Mouse (Mus musculus) heart, adult 18-20 months (tissue): ENCODE results near the gene Iqschfp. TPM values are rescaled to one million over a fixed set of nuclear protein-coding genes. Genes with fewer than 3 reads are reported as not detected.

Experiments used
- DNase-seq, 2 experiments: peaks; one replicate each; pipeline ENCODE4 v3.0.0; 2021 to 2022; ENCODE audit warnings: mixed read lengths in 1 of 2
- total RNA-seq, 2 experiments: library from RNA; stranded (reverse); gene quantifications; 2 replicates each; pipeline ENCODE4 v1.2.3; 2021

The Iqschfp gene
- total RNA-seq, 2 experiments from 2014 or later, result not detected

DNA sequence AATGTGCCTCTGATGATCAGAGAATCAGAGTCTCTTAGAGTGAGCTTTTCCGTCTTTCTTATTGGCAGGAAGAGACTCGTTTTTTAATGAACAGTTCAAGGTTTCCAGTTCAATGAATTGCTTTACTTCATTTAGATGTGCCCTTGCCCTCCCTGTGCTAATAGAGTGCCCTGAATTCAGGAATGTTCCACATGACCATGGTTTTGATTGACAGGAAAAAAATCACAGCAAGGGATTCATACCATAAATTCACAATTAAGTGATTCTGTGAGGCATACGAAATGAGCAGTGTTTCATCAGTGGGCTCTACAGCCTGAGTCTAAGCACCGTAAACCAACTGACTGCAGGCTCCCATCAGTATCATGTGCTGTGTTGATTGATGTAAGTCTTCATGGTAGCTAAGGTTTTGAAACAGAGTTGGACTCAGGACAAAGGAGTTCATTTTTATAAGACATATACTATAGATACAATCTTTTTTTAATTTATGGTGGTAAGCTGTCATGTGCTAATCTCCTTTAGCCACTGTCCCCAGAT, 312.0 kb downstream of the Iqschfp start:
- DNase-seq, result no peak

DNA sequence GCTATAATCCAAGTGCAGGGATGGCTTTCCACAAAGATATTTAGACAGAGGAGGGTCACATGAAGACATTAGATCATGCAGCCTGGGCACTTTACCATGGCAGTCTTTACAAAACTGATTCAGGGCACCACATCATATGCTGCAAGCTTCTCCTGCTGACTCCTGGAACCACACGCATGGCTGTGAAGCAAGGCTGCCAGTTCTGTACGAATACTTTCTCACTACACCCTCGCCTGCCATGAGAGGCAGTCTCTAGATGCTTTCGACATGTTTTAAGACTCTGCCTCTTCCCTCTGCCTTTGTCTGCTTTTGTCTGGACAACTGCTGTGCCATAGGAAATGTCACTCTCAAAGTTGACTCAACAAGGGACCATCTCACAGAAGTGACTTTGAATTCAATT, 318.4 kb downstream of the Iqschfp start:
- no peak for DNase-seq

DNA sequence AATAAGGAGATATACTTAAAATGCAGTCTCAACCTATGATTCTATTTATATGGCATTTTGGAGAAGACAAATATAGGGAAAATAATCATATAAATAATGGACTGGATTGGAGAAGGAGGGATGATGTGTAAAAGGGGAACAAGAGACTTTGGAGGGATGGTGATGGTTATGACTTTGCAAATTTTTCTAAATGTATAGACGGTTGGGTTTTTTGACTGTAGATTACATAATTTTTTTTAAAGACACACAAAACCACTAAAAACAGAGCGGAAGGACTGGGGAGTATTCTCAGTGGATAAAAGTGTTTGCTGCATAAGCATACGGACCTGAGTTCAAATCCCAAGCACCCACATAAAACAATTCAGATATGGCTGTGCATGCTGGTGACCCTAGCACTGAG, 329.4 kb downstream of the Iqschfp start:
- DNase-seq, result no peak

DNA sequence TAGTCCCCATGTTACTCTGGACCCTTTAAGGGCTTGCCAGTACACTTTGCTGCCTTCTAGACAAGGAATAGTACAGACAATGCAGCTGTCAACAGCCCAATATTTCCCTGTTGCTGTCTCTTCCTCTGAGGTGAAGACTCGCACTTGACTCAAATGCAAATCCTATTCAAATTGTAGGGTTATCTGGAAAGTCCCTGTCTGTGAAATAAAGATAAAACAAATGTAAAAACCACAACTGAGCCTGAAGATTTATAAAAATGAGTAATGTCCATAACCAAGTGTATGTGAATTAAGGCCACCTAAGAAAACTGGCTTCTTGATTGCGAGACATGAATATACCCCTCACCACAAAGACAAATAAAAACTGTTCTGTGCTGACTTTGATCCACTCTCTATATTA, 347.9 kb downstream of the Iqschfp start:
- DNase-seq, result no peak

DNA sequence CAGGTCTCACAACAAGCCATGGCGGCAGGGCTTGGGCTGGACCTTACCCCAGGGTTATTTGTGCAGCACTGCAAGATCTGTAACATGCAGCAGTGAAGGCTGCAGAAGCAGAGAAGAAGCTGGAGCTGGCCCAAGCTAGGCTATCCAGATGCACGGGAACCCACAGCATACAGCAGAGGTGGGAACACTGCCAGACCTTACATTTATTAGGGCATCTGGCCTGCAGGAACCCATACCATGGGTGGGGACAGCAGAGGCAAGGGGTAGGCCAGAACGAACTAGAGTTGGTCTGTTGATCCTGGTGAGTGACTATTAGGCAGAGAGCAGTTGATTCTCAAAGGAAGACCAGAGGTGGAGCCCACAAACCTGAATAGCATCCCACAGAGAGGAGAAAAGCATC, 351.2 kb downstream of the Iqschfp start:
- no peak for DNase-seq

DNA sequence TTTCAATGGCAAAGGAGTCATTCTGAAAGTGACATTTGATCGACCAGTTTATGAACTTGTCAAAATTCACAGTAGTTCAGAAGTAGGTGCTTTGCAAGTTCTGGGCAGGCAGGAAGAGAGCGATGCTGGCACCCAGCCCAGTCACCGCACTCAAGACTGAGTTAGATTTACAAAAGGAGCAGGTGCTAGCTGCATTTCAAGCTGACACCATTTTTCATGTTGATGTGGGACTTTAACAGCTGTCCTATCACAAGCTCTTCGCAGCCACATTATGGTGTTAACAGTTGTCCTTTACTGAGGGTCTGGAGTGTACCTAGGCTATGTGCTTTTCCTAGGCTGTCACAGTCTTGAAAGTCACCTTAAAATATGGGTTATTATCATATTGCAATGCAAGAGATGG, 354.1 kb downstream of the Iqschfp start:
- DNase-seq, result no peak

DNA sequence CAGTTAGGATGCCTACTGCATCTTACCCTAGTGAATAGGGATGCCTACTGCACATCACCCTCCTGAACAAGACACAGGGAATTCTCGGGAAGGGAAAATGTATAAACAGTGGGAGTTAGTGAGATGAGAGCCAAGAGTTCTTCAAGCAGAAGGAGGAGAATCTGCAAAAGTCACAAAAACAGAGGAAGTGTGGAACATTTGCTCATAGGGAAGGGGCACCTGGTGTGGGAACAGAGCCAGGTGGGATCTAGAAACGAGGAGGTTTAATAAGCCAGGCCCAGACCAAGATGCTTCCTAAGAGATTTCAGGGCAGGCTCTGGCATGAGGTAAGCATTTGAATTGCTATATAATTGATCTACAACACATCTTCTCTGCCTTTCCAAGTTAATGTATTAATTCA, 358.6 kb downstream of the Iqschfp start:
- DNase-seq, result no peak

DNA sequence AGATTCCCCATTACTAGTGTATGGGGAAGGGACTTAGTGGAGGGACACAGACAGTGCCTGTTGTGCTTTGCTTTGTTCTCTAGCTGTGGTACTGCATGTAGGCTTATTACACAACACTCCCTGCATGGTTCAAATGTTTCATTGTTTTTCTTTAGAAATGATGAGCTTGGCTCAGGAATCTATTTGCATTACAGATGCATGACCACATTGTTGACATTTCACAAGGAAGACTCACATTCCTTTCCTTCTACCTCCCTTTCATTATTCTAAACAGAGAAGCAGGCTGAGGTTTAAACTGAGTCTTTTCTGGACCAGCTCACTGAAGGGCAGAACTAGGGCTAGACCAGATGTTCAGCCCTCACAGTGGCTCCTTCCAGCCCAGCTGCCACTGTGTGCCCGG, 360.3 kb downstream of the Iqschfp start:
- no peak for DNase-seq

DNA sequence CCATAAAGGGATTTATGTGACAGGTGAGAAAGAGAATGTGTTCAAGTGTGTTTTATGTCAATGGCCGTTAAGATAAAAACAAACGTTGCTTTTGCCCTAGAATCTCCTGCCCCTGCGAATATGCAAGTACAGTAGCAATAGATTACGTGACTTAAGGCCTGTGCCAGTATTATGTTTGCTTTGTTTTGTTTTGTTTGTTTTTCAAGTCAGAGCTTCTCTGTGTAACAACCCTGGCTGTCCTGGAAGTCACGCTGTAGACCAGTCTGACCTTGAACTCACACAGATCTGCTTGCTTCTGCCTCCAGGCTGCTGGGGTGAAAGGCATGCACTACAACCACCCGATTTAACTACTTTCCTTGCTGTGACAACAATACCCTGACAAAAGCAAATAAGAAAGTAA, 370.3 kb downstream of the Iqschfp start:
- no peak for DNase-seq

DNA sequence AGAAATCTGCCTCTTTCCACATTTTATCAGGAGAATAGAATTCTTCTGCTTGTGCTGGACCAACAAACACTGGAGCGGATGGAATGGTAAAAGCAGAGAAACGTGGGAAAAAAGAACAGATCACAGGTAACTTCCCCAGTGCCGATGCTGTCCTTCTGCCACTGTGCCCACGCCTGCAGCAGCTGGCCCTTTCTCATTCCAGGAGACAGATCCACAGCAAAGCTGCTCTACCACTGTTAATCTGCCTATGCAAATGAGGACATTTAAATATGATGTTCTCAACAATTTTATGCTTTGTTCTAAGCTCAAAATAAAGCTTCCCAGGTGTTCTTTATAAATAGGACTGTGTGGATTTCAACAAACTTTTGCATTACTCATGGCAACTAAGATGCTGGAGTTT, 375.9 kb downstream of the Iqschfp start:
- DNase-seq, result no peak

DNA sequence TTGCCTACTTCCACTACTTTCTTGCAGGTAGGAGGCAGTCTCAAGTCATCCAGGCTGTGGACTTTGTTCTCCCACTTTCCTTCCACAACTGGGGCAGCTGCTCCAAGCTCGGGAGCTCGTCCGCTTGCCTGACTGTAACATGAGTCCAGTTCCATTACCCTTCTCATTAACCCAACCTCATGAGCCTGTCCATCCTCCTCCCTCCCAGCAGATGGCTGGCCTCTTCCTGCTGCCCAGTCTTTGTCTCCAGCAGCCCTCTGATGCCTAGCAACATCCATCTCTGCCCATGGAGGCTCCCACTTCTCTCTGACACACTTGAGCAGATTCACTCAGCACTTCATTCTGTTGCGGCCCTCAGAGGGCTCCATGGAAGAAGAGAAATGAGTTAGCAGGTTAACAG, 377.2 kb downstream of the Iqschfp start:
- DNase-seq, result no peak

DNA sequence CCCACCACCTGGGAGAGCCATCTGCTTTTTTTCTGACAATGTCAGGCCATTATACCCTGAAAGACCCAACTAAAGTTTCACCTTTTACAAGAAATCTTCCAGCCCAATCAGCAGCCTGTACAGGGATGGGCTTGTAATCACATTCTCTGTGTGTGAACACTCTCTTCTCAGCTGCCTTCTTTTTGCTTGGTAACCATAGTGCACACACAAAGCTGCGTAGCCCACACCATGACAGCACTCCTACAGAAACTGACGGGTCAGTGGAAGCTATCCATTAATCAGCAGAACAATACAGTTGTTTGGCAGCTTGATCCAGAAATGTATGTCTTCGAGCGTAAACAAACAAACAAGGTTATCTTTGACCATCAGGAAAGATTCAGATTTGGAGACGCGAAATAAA, 378.2 kb downstream of the Iqschfp start:
- no peak for DNase-seq

DNA sequence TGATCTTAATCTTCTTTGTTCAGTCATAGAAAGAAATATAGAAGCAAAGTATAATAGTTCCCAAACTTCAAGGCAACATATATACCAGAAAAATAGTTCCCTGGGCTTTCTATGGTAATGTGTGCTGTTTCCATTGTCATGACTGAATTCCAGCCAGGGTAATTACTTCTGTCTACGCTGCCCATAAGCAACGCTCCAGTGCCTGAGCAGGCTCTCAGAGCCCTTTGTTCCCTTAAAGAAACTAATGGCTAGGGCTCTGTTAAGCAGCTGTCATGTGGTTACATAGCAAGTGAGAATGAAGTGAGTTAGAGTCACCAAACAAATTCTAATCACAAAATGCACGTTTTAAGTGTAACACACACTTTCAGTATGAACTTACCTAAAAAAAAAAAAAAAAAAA, 379.4 kb downstream of the Iqschfp start:
- DNase-seq, result no peak

DNA sequence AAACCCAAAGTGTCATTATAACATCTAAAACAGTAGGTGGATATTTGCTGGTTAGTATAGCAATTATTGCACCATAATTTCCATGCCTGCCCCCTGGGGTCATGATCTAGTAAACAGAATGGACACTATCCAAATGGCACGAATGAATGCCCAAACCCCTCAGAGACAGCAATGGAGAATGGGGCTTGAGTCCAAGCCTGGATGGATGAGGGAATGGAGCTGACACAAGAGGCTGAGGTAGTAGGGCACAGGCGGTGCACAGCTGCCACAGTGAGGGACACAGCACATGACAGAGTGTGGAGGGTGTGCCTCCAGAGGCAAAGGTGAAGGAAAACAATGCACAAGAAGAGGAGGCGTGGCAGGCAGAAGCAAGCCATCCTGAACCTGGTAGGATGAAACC, 379.8 kb downstream of the Iqschfp start:
- DNase-seq, result no peak

DNA sequence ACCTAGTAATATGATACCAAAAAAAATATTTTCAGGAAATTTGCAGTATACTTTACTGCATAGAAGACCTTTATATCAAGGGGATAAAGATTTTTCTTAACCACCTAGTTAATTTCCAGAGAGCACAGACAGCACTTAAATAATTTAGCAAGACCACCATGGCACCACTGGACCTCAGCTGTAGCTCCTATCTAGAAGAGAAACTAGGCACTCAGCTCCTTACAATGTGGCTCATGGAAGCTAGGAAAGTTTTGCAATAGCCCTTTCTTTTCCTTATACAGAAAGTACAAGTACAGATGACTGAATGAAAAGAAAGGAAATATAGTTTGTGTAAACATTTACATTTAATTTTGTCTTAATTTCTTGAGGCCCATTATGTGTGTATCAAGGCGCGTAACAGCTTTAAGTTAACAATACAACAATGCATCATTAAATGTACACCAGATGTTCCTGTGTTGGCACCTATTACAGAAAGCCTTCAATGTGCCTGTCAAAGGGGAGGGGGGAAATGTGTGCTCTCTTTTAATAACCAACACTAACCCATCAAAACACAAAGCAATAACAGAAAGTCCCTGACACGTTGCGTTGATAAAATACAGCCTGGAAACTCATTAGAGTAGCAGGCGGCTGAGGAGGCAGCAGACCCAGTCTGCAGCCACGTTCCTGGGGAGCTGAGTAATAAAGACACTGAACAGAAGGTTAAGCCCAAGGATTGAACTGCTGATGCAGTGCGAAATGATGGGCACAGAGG, 391.0 kb downstream of the Iqschfp start:
- DNase-seq, result no peak

DNA sequence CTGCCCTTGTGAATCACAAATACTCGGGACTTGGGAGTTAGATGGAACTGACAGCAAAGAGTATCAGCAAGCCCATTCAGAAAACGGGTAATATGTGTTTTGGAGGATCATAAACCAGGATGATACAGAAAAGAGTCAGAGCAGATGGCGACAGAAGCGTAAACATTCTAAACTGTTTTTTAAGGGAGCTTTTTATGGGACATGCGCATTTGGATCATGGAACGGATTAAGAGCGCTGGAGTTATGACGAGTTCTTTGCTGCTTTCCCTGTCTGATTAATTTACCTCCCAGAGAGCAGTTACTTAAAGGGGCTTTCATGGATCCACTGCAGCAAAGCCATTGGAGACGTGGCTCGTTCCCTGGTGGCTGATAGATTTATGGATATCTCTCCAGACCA, 391.6 kb downstream of the Iqschfp start:
- DNase-seq, result no peak

DNA sequence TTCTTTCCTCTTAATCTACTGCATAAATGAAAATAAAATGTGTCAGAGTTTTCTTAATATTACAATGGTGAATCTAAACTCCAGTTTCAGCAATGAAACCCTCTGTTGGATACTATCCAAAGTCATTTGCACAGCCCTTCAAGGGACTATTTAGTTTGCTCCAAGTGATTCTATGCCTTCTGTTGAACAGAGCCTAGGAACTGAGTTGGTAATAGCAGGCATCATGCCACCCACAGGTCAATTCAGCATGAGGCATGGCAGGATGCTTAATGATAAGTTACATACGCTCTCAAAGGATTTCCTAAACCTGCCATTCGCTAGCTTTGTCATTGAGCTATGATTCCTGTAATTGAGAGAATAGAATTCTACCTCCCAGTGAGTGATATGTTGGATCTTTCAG, 392.5 kb downstream of the Iqschfp start:
- DNase-seq, result no peak

DNA sequence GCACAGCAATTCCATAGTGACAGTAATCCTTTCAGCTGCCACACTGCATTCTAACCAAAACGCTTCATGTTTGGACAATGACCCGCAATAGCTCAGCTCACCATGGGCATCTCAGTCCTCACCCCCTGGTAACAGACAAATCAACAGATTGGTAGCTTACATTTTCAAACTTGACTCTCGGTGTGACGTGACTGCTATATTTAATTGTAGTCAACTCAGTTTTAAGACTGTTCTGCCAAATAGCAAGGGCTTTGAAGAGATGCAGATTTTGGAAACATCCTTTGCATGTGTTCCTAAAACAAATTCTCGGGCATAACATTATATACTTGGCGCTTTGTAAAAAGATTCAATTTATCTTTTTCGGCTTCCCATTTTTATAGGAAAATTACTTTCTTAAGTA, 404.7 kb downstream of the Iqschfp start:
- DNase-seq, result no peak

DNA sequence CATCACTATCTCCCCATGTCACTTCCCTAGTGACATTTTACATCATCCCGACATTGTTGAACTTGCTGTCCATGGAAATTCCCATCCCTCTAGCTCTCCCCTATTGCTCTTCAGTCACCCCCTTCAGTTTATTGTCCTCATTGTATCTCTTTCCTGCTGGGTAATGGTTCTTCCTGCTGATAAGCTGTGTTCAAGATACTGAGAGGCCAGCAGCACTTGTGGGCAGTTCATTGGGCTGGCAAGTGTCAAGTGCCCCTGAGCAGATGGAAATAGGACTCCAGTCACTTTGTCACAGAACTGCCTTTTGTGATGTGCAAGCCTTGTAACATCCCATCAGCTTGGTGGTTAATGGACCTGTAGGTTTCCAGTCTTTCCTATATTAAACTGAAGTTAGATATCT, 413.6 kb downstream of the Iqschfp start:
- DNase-seq, result no peak

DNA sequence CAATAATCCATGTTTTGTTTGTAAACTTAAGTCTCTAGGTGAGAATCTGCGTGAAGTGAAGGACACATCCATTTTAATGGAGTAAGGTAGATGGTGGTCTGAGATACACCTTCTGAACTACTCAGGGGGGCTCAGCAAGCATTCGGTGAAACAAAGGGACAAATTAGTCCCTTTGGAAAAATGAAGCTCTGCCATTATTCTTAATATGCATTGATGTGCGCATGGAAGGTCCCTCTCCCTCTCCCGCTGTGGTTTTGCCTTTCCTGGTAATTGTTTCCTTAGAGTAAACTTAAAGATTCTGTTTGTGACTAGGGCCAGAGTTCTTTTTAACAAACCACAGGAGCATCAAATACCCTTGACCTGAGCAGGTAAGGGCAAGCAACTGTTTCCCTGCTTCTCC, 414.7 kb downstream of the Iqschfp start:
- no peak for DNase-seq

DNA sequence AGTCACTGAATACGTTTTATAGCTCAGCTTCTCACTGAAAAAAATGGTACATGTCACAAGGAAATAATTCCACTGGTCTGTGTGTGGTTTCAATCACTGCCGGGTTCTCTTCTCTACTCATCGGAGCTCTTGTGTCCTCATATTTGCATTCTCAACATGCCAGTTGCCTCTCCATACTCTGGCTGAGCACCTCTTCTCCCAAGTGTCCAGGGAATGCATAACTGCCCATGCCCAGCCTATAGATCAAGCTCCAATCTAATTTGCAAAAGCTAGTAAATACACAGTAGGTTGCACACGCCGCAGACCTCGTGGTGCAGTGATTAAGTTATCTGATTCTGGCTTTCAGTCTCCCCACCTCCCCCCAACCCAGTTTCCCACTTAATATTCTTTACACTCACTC, 433.5 kb downstream of the Iqschfp start:
- DNase-seq, result no peak

DNA sequence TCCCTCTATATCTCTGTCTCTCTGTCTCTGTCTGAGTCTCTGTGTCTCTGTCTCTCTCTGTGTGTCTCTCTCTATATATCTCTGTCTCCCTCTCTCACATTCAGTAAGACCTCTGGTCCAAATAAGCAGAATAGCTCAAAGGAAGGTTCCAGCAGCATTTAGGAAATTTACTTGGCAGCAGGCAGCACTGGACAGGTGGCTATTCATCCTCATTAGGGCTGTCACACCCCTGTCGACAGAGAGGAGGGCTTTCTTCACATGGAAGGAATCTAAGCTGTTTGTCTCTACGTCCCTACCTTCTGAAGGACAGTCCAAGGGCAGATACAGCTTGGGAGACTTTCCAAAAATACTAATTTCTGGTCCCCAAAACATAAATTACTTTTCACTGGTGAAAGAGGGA, 440.5 kb downstream of the Iqschfp start:
- DNase-seq, result no peak

DNA sequence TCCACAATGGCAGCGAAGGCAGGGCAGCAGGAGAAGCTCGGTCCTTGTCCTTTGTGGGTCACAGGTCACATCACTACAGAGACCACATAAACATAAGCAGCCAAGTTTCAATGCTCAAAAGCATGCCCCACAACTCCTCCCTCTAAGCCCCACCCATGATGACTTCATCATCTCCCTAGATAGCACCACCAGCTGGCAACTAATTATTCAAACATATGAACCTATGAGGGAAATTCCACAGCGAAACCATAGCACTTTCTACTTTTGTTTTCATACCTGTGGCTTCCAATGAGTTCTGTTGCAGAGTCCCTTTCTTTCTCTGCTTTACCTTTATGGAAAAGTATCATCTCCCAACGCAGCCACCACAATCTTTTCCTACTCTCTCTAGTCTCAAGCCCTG, 443.5 kb downstream of the Iqschfp start:
- DNase-seq, result no peak

DNA sequence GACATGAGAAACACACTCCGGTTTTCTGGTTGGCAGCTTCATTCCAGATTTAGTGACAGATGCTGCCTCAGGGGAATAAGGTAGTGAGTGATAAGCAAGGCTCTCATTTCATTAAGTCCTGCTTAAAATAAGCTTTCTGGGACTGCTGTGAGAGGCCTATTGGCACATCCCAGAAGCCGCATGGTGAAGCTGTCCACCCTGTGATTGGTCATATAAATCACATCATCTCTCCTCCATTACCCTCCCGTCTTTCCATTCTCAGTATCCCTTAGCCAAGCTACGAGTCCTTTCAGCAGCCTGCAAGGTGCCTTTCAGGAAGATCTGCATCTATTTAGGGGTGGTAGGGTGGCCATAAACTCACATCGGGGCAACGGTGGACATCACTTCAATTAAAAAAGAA, 458.6 kb downstream of the Iqschfp start:
- DNase-seq, result no peak

DNA sequence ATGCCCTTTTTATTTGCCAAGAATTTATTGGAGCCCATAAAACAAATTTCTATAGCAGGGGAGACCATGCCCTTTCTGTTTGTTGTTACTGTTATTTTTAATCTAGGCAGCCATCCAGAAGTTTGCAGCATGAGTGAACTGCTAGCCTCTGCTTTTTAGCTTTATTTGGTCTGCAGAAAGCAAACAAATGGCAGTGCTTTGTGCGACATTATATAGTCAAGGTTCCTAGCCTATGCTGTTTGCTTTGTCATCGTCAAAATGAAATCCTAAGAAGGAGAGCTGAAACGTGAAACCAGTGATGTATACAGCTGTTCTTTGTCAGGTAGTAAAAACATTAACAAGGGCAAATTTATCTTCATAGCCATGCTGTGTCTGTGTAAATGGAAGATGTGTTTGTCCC, 459.4 kb downstream of the Iqschfp start:
- DNase-seq, result no peak
